Mouse (Mus musculus) erythroblast, embryonic 14.5 days (primary cell): ENCODE results near the gene Lrguk.

Experiments
- GATA1 ChIP-seq: IDR thresholded peaks from 2 replicates; pipeline ENCODE4 v1.6.1; 2012; ENCODE audit warnings: low read length, inconsistent platforms, mixed read lengths
- TAL1 ChIP-seq: IDR thresholded peaks from 3 replicates; pipeline ENCODE4 v1.6.1; 2012; ENCODE audit warnings: low read length, inconsistent platforms, mixed read lengths

- no peak for TF ChIP-seq GATA1
- no peak for TF ChIP-seq TAL1
Observed at GRCm38 (mm10) chr6:34159998-34160815, 131.0 kb downstream of the Lrguk start.
